Mouse (Mus musculus) MEL (cell line): ENCODE data around the gene Fgfr3. TPM values are rescaled to one million over a fixed set of nuclear protein-coding genes. Genes with fewer than 3 reads are reported as not detected.

Experiments used
- DNase-seq: peaks from one replicate; pipeline ENCODE4 v3.0.0; 2011; ENCODE audit warnings: low read depth, low spot score
- H3K27ac ChIP-seq: 2 replicates; pipeline ENCODE4 v1.5.1; 2012; ENCODE audit warnings: low read depth, mild to moderate bottlenecking, control low read depth, low read length, moderate library complexity; ENCODE audit not compliant: control insufficient read depth
- H3K27me3 ChIP-seq, 2 experiments: fragments of 150-350 bp in 1 of 2; sonication (generic) in 1 of 2; 2 replicates each; pipeline ENCODE4 v1.6.1; 2012; ENCODE audit warnings: low read length in 2 of 2, mild to moderate bottlenecking in 2 of 2, improper control_type of control experiment in 1 of 2, moderate library complexity in 1 of 2; ENCODE audit not compliant: insufficient read depth in 2 of 2, control insufficient read depth in 1 of 2
- H3K36me3 ChIP-seq, 2 experiments: 2 replicates each; pipeline ENCODE4 v1.6.1; 2012 to 2014; ENCODE audit warnings: low read length in 2 of 2, improper control_type of control experiment in 1 of 2, inconsistent platforms in 1 of 2, mild to moderate bottlenecking in 1 of 2; ENCODE audit not compliant: insufficient read depth in 2 of 2, control insufficient read depth in 1 of 2
- H3K4me1 ChIP-seq, 2 experiments: fragments of 150-350 bp in 1 of 2; sonication (generic) in 1 of 2; 2 replicates each; pipeline ENCODE4 v1.6.1; 2012; ENCODE audit warnings: low read length in 2 of 2, improper control_type of control experiment in 1 of 2, mild to moderate bottlenecking in 1 of 2; ENCODE audit not compliant: insufficient read depth in 2 of 2, control insufficient read depth in 1 of 2
- H3K4me3 ChIP-seq, 2 experiments: fragments of 150-350 bp in 1 of 2; sonication (generic) in 1 of 2; 2 replicates each; pipeline ENCODE4 v1.5.1; 2012; ENCODE audit warnings: low read depth in 2 of 2, low read length in 2 of 2, mild to moderate bottlenecking in 2 of 2, moderate library complexity in 2 of 2, control low read depth in 1 of 2, improper control_type of control experiment in 1 of 2; ENCODE audit not compliant: control insufficient read depth in 1 of 2, insufficient read depth in 1 of 2
- H3K79me2 ChIP-seq: 2 replicates; pipeline ENCODE4 v1.6.1; 2012; ENCODE audit warnings: mild to moderate bottlenecking, low read length, moderate library complexity; ENCODE audit not compliant: control insufficient read depth, poor library complexity, insufficient read depth
- H3K9ac ChIP-seq: 2 replicates; pipeline ENCODE4 v1.6.1; 2012; ENCODE audit warnings: low read depth, mild to moderate bottlenecking, control low read depth, low read length, moderate library complexity; ENCODE audit not compliant: control insufficient read depth, poor library complexity, severe bottlenecking
- H3K9me3 ChIP-seq: fragments of 150-350 bp; sonication (generic); replicated peaks from 2 replicates; pipeline ENCODE4 v1.6.1; 2012; ENCODE audit warnings: mild to moderate bottlenecking, low read length, improper control_type of control experiment, moderate library complexity; ENCODE audit not compliant: insufficient read depth
- BHLHE40 ChIP-seq: IDR thresholded peaks from 2 replicates; pipeline ENCODE4 v1.6.1; 2012; ENCODE audit warnings: low read depth, mild to moderate bottlenecking, inconsistent platforms, low read length, improper control_type of control experiment, borderline replicate concordance
- CHD1 ChIP-seq: IDR thresholded peaks from 2 replicates; pipeline ENCODE4 v1.6.1; 2012; ENCODE audit warnings: low read depth, mild to moderate bottlenecking, inconsistent platforms, low read length, improper control_type of control experiment
- CHD2 ChIP-seq: IDR thresholded peaks from 2 replicates; pipeline ENCODE4 v1.6.1; 2011; ENCODE audit warnings: low read length, improper control_type of control experiment
- CTCF ChIP-seq, 3 experiments: IDR thresholded peaks in 2 of 3; conservative IDR thresholded peaks in 1 of 3; 2 replicates each; pipeline ENCODE4 v1.5.1; 2011 to 2012; ENCODE audit warnings: low read length in 3 of 3, low read depth in 2 of 3, mild to moderate bottlenecking in 2 of 3, improper control_type of control experiment in 1 of 3, inconsistent platforms in 1 of 3, mixed read lengths in 1 of 3, moderate library complexity in 1 of 3; ENCODE audit not compliant: control insufficient read depth in 1 of 3, insufficient read depth in 1 of 3, poor library complexity in 1 of 3, severe bottlenecking in 1 of 3
- E2F4 ChIP-seq: IDR thresholded peaks from 2 replicates; pipeline ENCODE4 v1.6.1; 2011; ENCODE audit warnings: low read depth, low read length, improper control_type of control experiment, borderline replicate concordance
- ELF1 ChIP-seq: IDR thresholded peaks from 2 replicates; pipeline ENCODE4 v1.6.1; 2014; ENCODE audit warnings: low read depth, mild to moderate bottlenecking, inconsistent platforms, low read length, improper control_type of control experiment, moderate library complexity
- EP300 ChIP-seq, 2 experiments: IDR thresholded peaks; 2 replicates each; pipeline ENCODE4 v1.6.1; 2011; ENCODE audit warnings: improper control_type of control experiment in 2 of 2, low read length in 2 of 2, low read depth in 1 of 2, mild to moderate bottlenecking in 1 of 2
- GABPA ChIP-seq: IDR thresholded peaks from 2 replicates; pipeline ENCODE4 v1.6.1; 2012; ENCODE audit warnings: low read depth, mild to moderate bottlenecking, inconsistent platforms, low read length, improper control_type of control experiment, moderate library complexity
- GATA1 ChIP-seq: IDR thresholded peaks from 2 replicates; pipeline ENCODE4 v1.6.1; 2011; ENCODE audit warnings: low read depth, low read length, improper control_type of control experiment
- KAT2A ChIP-seq: conservative IDR thresholded peaks from 2 replicates; pipeline ENCODE4 v1.6.1; 2012; ENCODE audit warnings: low read depth, low read length, improper control_type of control experiment, inconsistent platforms
- MXI1 ChIP-seq: IDR thresholded peaks from 2 replicates; pipeline ENCODE4 v1.6.1; 2011; ENCODE audit warnings: mild to moderate bottlenecking, low read depth, low read length, improper control_type of control experiment
- NELFE ChIP-seq: IDR thresholded peaks from 2 replicates; pipeline ENCODE4 v1.6.1; 2011; ENCODE audit warnings: low read depth, low read length, improper control_type of control experiment
- POLR2AphosphoS2 ChIP-seq: IDR thresholded peaks from 2 replicates; pipeline ENCODE4 v1.6.1; 2011; ENCODE audit warnings: low read length, improper control_type of control experiment
- SIN3A ChIP-seq: IDR thresholded peaks from 2 replicates; pipeline ENCODE4 v1.6.1; 2012; ENCODE audit warnings: low read length, improper control_type of control experiment, inconsistent platforms
- TAL1 ChIP-seq: IDR thresholded peaks from 2 replicates; pipeline ENCODE4 v1.6.1; 2012; ENCODE audit warnings: mild to moderate bottlenecking, inconsistent platforms, low read length, moderate library complexity, mixed read lengths
- TBP ChIP-seq: IDR thresholded peaks from 2 replicates; pipeline ENCODE4 v1.8.0; 2011; ENCODE audit warnings: low read depth, low read length, improper control_type of control experiment
- UBTF ChIP-seq: IDR thresholded peaks from 2 replicates; pipeline ENCODE4 v1.6.1; 2012; ENCODE audit warnings: low read depth, mild to moderate bottlenecking, inconsistent platforms, low read length, improper control_type of control experiment, moderate library complexity, borderline replicate concordance; ENCODE audit not compliant: insufficient read depth
- USF2 ChIP-seq, 2 experiments: IDR thresholded peaks; 2 replicates each; pipeline ENCODE4 v1.6.1; 2011 to 2012; ENCODE audit warnings: improper control_type of control experiment in 2 of 2, low read length in 2 of 2, borderline replicate concordance in 1 of 2, inconsistent platforms in 1 of 2, low read depth in 1 of 2, mild to moderate bottlenecking in 1 of 2; ENCODE audit not compliant: insufficient read depth in 1 of 2
- ZC3H11A ChIP-seq: IDR thresholded peaks from 2 replicates; pipeline ENCODE4 v1.6.1; 2012; ENCODE audit warnings: low read depth, mild to moderate bottlenecking, inconsistent platforms, low read length, improper control_type of control experiment
- ZKSCAN1 ChIP-seq: IDR thresholded peaks from 2 replicates; pipeline ENCODE4 v1.6.1; 2012; ENCODE audit warnings: low read depth, mild to moderate bottlenecking, inconsistent platforms, low read length, improper control_type of control experiment, moderate library complexity
- ZNF384 ChIP-seq: IDR thresholded peaks from 2 replicates; pipeline ENCODE4 v1.6.1; 2012; ENCODE audit warnings: low read depth, mild to moderate bottlenecking, inconsistent platforms, low read length, improper control_type of control experiment
- polyA plus RNA-seq, 2 experiments: library from polyadenylated mRNA; stranded (reverse) in 1 of 2; unstranded in 1 of 2; fragments of >175 nt in 1 of 2; fragments of >200 nt in 1 of 2; gene quantifications; 2 replicates each; pipeline versions ENCODE4 v1.2.1 to v1.2.4; 2012; ENCODE audit warnings: low replicate concordance in 2 of 2, low read depth in 1 of 2; ENCODE audit not compliant: insufficient read length in 2 of 2, insufficient read depth in 1 of 2, missing spikeins in 1 of 2
- total RNA-seq: library from RNA; depleted of rRNA; stranded (reverse); fragments of 300-350 nt; gene quantifications from 2 replicates; pipeline ENCODE4 v1.2.3, GENCODE M21; 2012

Gene Fgfr3
- total and polyA plus RNA-seq, 3 experiments = 6.0 to 10.2 TPM; not detected in 1

DNA sequence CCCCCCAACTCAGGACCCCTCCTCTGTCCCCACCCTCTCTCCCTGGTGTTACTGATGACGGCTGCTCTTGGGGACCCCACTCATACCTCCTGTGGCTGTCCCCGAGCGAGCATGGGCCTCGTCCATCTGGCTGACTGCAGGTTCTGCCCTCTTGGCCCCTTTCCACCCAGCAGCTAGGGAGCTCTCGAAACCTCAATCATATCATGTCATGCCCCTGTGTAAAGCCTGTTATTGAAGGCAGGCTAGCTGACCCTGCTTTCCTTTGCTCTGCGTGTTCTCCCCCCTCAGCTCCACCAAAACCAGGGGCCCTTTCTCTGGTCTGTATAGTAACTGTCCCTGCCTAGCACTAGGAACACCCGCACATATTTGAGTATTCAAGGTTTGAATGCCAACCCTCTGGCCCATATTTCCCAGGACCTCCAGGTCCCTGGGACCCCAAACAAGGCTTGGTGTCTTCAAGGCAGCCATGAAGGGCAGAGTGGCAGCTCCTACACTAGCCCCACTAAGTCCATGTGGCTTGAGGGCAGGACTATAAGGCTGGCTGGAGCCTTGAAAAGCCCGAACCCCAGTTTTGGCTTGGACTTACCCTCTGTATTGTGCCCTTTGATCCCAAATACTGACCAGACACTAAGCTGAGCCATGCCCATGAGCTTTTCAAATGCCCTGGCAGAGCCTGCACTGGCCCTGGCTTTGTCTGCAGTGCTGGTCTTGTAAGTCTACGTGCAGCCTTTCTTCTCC, 15.7 kb upstream of the Fgfr3 start:
- H3K36me3 ChIP-seq = peaks cover 0 to 13% of the 10 kb centered on the region in 2 experiments; a peak in 2 of 4 replicates
- no peak overlapping the region for H3K4me3 ChIP-seq
- no peaks in the 10 kb centered on the region for H3K79me2 ChIP-seq
- H3K9me3 ChIP-seq = no peaks in the 10 kb centered on the region
- no peak for DNase-seq
- peak overlapping the region; percentile 1; the same call in 1 of the 2 replicates for H3K9ac ChIP-seq
- no peak overlapping the region for H3K27ac ChIP-seq
- no peak for TF ChIP-seq UBTF
- TF ChIP-seq POLR2AphosphoS2 = no peak
- no peak for TF ChIP-seq NELFE
- TF ChIP-seq USF2 (IDR thresholded peaks at IDR 0.05; ENCODE audit: borderline replicate concordance in 1 of 2, insufficient read depth in 1 of 2, low read depth in 1 of 2, low read length in 2 of 2) = no peak
- no peak for TF ChIP-seq ZNF384
- TF ChIP-seq ELF1 = no peak
- TF ChIP-seq CHD1 = no peak
- no peak for TF ChIP-seq CTCF (IDR thresholded peaks at IDR 0.05 in 2 of 3, conservative IDR thresholded peaks at IDR 0.05 in 1 of 3; ENCODE audit: control insufficient read depth in 1 of 3, insufficient read depth in 1 of 3, low read depth in 2 of 3, low read length in 3 of 3, poor library complexity in 1 of 3, severe bottlenecking in 1 of 3)
- no peak for TF ChIP-seq ZC3H11A
- TF ChIP-seq GABPA = no peak
- no peak for TF ChIP-seq ZKSCAN1
- no peak for TF ChIP-seq MXI1
- TF ChIP-seq TBP = no peak
- no peak for TF ChIP-seq EP300 (IDR thresholded peaks at IDR 0.05; ENCODE audit: low read depth in 1 of 2, low read length in 2 of 2)
- H3K4me1 ChIP-seq = peaks cover 0 to 19% of the 10 kb centered on the region in 2 experiments; a peak in 2 of 4 replicates
- H3K27me3 ChIP-seq = no peaks in the 10 kb centered on the region; a peak in 1 of 4 replicates

DNA sequence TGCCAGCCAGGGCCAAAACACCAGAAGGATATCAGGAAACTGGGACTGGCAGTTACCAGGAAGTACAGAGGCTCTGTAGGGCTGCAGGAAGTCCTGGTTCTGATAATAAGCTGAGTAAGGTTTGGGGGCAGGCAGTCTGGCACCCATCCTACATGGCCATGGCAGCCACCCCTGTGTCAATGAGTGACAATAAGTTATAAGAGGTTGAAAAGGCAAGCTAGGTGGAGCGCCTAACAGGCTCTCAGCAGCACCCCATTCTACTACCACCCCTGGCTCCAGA, 15.2 kb upstream of the Fgfr3 start:
- Histone ChIP-seq H3K27me3 (no peaks in the 10 kb centered on the region; a peak in 1 of 4 replicates), H3K4me1 (peaks cover 0 to 19% of the 10 kb centered on the region in 2 experiments; a peak in 2 of 4 replicates), H3K4me3 (no peak overlapping the region)
- peak; percentile 71 for TF ChIP-seq GATA1
- TF ChIP-seq KAT2A = no peak
- TF ChIP-seq TBP = 0 out of 2 replicates have a peak, but pooled peaks have one; percentile 30
- no peak for TF ChIP-seq POLR2AphosphoS2
- no peak for TF ChIP-seq BHLHE40
- peak; percentile 33; the same call in 1 of the 2 replicates for TF ChIP-seq TAL1
- peak; percentile 44 to 73 for TF ChIP-seq EP300 (IDR thresholded peaks at IDR 0.05; ENCODE audit: low read depth in 1 of 2, low read length in 2 of 2)
- no peak for TF ChIP-seq E2F4
- TF ChIP-seq ELF1 = peak; percentile 75
- TF ChIP-seq CHD2 = no peak
- TF ChIP-seq USF2 (IDR thresholded peaks at IDR 0.05; ENCODE audit: borderline replicate concordance in 1 of 2, insufficient read depth in 1 of 2, low read depth in 1 of 2, low read length in 2 of 2) = no peak
- TF ChIP-seq SIN3A = no peak
- TF ChIP-seq, all 39 proteins: peak for 5
- DNase-seq = peak; percentile 64
- H3K79me2 ChIP-seq = no peaks in the 10 kb centered on the region
- H3K27ac ChIP-seq = 0 out of 2 replicates have a peak overlapping the region, but pooled peaks have one; percentile 5
- peak overlapping the region; percentile 1; the same call in 1 of the 2 replicates for H3K9ac ChIP-seq
- no peaks in the 10 kb centered on the region for H3K9me3 ChIP-seq
- H3K36me3 ChIP-seq = peaks cover 0 to 13% of the 10 kb centered on the region in 2 experiments; a peak in 2 of 4 replicates
